Mouse (Mus musculus): Measurements from ENCODE around the gene Pou3f4.
"Not testable (repeated sequence)": the region's sequence is repeated elsewhere in the genome, so short reads cannot be mapped to it uniquely, and the experiment has no call there.

The Pou3f4 gene

GRCm38 (mm10) chrX:110814151-110814571 is at the start of gene Pou3f4:
Gene Pou3f4, plus strand, starts transcription at chrX:110814280.
- DNase-seq = peak; percentile 22

GRCm38 (mm10) chrX:110765939-110766338 is 48.1 kb upstream of the Pou3f4 start:
- no peak for DNase-seq

GRCm38 (mm10) chrX:110774807-110775206 is 39.3 kb upstream of the Pou3f4 start:
- DNase-seq = not testable (repeated sequence)

GRCm38 (mm10) chrX:110802502-110802901 is 11.6 kb upstream of the Pou3f4 start:
- no peak for DNase-seq

GRCm38 (mm10) chrX:110810001-110810578 is 4.0 kb upstream of the Pou3f4 start:
- DNase-seq = no peak

- DNase-seq = no peak
Measured at GRCm38 (mm10) chrX:110810753-110811506, 3.1 kb upstream of the Pou3f4 start.

- no peak for DNase-seq
Measured at GRCm38 (mm10) chrX:110812071-110812470, 2.0 kb upstream of the Pou3f4 start.

- DNase-seq = no peak
Measured at GRCm38 (mm10) chrX:110813401-110813800, 679 bp upstream of the Pou3f4 start.

GRCm38 (mm10) chrX:110814592-110815548 is 790 bp downstream of the Pou3f4 start:
- DNase-seq = no peak

GRCm38 (mm10) chrX:110815549-110815930 is 1.5 kb downstream of the Pou3f4 start:
- no peak for DNase-seq

- no peak for DNase-seq
Measured at GRCm38 (mm10) chrX:110816609-110817008, 2.5 kb downstream of the Pou3f4 start.

- DNase-seq = no peak
Measured at GRCm38 (mm10) chrX:110817211-110817610, 3.1 kb downstream of the Pou3f4 start.

- DNase-seq = no peak
Measured at GRCm38 (mm10) chrX:110837450-110837849, 23.4 kb downstream of the Pou3f4 start.

GRCm38 (mm10) chrX:110851300-110851699 is 37.2 kb downstream of the Pou3f4 start:
- DNase-seq = no peak
